Mouse (Mus musculus) urinary bladder, adult 2 months (tissue): Measurements from ENCODE around the gene Gdf1. TPM values are rescaled to one million over a fixed set of nuclear protein-coding genes. Genes with fewer than 3 reads are reported as not detected.

ENCODE experiments used
- DNase-seq: peaks from one replicate; pipeline ENCODE4 v3.0.0; 2022; ENCODE audit warnings: low spot score
- polyA plus RNA-seq: library from polyadenylated mRNA; depleted of rRNA; stranded (reverse); fragments of >200 nt; gene quantifications from 2 replicates; pipeline ENCODE4 v1.2.3, GENCODE M21; 2012; rRNA removed

The Gdf1 gene
- polyA plus RNA-seq, 1 experiment: 0.74 TPM

DNA sequence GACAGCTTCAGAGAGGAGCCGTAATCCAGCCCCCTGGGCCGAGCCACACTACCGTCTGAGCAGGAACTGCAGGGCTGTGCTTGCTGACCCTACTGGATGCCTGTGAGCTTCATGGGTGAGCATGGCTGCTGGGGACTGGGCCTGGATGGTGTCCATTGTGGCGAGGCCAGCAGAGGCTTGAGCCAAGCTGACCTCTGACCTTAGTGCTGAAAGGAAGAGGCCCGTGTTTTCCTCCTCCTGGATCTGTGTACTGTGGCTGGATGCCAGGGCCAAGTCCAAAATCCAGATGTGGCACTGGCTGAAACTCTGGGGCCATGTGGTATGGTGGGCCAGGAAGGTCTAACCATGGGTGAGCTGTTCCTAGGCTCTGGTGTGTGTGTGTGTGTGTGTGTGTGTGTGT lies 34.4 kb downstream of the Gdf1 start:
- DNase-seq: no peak

DNA sequence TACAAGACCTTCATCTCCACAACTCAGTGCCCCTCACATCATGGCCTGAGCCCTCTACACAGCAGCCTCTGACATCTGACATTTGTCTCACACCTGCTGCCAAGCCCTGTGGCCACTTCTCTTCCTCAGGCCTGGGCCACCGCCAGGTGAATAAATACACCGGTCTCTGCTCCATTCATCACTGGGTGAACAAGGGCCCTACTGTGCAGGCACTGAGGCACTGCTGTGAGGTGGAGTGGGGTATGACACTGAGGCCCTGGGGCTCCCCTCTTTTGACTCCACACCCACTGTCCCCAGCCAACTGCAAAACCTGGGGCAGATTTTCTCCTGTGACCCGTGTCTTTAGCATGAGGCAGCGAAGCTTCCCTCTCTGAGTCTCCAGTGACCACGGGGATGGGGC lies 37.0 kb downstream of the Gdf1 start:
- no peak for DNase-seq

DNA sequence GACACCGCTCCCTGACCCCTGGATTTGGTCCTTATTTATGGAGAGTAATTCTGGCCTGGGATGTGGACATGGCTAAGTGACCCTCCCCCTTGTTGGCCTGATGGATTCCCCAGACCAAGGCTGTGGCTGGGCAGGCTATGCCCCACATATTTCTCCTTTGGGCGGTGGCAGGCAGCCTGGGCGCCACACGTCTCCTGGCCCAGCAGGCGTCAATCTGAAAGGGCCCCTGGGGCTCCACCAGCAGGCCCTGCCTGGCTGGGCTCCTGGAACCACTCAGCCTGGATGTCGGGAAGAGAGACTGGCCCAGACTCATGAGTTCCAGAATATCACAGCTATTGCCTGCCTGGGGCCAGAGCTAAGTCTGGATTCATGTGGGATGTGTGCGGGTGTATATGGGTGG lies 40.9 kb downstream of the Gdf1 start:
- no peak for DNase-seq

DNA sequence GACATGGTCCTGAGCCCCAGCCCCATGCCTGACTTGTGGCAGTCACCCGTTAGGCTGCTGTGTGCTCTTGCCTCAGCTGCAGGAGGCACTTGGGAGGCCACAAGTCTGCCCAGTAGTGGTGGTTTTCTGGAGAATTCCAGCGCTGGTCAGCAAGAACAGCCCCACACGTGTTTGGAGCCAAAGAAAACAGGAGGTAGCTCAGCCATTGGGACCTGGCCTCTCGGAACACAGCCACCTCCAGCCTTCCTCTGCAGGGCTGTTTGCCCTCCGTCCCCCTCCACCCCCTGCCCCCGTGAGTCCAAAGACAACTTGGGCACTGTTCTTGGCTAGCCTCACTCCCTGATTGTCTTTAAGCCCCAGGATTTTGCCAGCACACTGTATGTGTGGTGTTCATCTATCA lies 42.3 kb downstream of the Gdf1 start:
- no peak for DNase-seq

DNA sequence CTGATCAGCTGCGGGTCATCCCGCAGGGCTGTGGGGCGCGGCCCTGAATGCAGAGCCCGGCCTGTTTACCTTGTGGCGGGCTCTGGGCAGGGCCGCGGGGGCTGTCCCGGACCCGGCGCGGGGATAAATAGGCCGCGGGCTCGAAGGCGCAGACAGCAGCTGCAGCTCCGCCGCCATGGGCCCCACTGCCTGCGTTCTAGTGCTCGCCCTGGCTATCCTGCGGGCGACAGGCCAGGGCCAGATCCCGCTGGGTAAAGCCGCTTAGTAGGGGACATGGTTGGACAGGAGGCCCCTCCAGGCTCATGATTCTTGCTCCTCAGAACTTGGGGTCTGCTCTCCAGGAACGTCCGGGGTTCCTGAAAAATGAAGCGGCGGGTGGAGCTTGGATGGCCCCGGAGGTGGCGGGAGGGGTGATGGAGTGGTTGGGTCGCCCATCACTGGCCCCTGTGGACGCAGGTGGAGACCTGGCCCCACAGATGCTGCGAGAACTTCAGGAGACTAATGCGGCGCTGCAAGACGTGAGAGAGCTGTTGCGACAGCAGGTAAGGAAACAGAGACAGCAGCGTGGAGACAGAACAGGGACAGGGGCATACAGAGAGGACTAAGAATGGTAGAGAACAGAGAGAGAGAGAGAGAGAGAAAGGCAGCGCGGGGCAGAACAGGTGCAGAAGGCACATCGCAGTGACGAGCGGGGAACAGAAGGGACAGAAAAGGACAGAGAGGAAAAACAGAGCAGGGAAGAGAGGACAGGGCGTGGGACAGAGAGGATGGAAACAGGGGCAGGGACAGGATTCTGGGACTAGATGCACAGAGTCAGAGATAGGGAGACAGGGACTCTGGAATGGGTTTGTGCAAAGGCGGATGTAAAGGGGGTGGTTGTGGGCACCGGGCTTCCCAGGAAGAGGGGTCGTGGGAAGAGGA lies 44.0 kb downstream of the Gdf1 start, which contains the start of gene Comp:
Comp (plus strand) TSS at position 162 of the 921 bp plus-strand sequence.
- no peak for DNase-seq

DNA sequence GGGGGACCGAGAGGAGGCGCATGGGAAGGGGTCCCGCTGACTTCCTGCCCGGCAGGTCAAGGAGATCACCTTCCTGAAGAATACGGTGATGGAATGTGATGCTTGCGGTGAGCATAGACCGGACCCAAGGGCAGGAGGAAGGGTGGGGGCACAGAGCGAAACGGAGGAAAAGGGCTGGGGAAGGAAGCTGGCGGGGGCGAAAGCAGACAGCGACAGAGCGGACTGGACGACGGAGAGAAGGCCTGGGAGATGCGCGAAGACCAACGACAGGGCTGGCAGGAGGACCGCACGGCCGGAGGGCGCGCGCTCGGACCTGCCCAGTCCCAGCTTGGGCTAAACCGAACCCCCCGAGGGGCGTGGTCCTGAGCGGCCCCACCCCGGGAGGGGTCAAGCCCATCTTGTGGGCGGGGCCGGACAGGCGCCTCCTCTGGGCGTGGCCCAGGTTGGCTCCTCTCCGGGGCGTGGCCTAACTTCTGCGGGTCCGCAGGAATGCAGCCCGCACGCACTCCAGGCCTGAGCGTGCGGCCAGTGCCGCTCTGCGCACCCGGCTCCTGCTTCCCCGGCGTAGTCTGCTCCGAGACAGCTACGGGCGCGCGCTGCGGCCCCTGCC lies 44.8 kb downstream of the Gdf1 start:
- peak; percentile 55 for DNase-seq

DNA sequence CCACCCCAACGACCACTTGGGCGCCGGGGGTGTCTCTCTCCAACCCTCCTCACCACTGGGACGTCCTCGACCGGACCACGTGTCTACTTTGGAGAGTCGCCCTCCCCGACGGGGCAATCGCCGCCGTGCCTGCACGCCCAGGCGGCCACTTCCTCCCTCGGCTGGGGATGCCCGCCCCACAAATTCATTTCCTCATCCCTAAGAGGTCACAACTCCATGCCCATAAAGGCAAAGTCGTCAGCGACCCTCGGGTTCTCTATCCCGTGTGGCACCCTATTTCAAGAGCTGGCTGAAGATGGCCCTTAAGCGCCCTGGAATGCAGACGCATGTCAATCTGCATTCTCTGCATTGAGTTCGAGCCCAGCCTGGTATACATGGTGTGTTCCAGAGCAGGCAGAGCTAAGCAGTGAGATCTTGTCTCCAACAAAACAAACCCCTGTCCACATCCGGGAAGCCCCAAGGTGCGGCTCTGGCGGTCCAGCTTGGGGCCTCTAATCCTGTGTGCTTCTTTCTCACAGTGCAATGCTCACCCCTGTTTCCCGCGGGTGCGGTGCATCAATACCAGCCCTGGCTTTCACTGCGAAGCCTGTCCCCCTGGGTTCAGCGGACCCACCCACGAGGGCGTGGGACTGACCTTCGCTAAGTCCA lies 45.7 kb downstream of the Gdf1 start:
- no peak for DNase-seq

DNA sequence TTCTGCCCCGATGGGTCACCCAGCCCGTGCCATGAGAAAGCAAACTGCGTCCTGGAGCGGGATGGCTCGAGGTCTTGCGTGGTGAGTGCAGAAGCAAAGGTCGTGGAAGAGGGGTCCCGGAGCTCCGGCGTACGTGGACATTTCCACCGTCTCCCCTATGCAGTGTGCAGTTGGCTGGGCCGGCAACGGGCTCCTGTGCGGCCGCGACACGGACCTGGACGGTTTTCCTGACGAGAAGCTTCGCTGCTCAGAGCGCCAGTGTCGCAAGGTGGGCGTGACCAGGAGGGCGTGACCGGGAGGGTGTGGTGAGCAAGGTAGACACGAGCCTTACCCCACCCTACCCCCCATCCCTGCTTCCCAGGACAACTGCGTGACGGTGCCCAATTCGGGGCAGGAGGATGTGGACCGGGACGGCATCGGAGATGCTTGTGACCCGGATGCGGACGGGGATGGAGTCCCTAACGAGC lies 46.7 kb downstream of the Gdf1 start:
- DNase-seq: no peak

DNA sequence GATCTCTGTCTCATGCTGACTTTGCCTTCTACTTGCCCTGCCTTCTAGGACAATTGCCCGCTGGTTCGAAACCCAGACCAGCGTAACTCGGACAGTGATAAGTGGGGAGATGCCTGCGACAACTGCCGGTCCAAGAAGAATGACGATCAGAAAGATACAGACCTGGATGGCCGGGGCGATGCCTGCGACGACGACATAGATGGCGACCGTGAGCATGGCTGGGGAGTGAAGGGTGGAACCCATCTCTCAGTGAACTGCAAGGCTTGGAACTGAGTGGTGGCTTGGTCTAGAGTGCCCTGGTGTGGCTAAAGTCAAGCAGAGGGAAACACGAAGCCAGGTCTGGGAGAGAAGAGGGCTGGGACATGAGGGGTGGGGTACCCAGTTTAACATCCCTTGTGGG lies 47.4 kb downstream of the Gdf1 start:
- no peak for DNase-seq

DNA sequence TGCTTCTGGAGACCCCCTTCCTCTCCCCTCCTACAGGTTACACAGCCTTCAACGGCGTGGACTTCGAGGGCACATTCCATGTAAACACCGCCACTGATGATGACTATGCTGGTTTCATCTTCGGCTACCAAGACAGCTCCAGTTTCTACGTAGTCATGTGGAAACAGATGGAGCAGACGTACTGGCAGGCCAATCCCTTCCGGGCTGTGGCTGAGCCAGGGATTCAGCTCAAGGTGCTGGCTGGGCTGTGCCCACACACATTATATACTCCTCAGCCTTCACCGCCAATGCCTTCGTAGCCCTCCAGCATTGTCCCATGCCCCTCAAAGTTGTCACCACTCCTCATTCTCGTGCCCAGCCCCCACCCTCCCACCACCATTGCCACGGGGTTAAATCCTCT lies 50.5 kb downstream of the Gdf1 start:
- no peak for DNase-seq

Other genes starting within 250 kb of the Gdf1 start
- gene Hapln4, start 246.4 kb upstream of the Gdf1 start, polyA plus RNA-seq: 0.21 TPM in 2 replicates
- gene Ncan, start 208.9 kb upstream of the Gdf1 start, polyA plus RNA-seq: 0.12 and 0.18 TPM in 2 replicates
- 18.0 and 25.1 TPM in 2 replicates for gene Nr2c2ap, start 198.5 kb upstream of the Gdf1 start, polyA plus RNA-seq
- 14.8 and 17.3 TPM in 2 replicates for gene Rfxank, start 190.7 kb upstream of the Gdf1 start, polyA plus RNA-seq
- 73.8 and 74.1 TPM in 2 replicates for gene Borcs8, start 190.3 kb upstream of the Gdf1 start, polyA plus RNA-seq
- gene Mef2b, start 190.1 kb upstream of the Gdf1 start, polyA plus RNA-seq: 0.29 and 0.35 TPM in 2 replicates
- 55.4 and 80.0 TPM in 2 replicates for gene Tmem161a, start 157.5 kb upstream of the Gdf1 start, polyA plus RNA-seq
- gene Slc25a42, start 117.5 kb upstream of the Gdf1 start, polyA plus RNA-seq: 15.5 and 17.9 TPM in 2 replicates
- 45.4 and 56.1 TPM in 2 replicates for gene Sugp2, start 95.6 kb upstream of the Gdf1 start, polyA plus RNA-seq
- gene Armc6, start 95.4 kb upstream of the Gdf1 start, polyA plus RNA-seq: 13.9 and 17.4 TPM in 2 replicates
- 34.4 and 37.9 TPM in 2 replicates for gene Homer3, start 47.0 kb upstream of the Gdf1 start, polyA plus RNA-seq
- gene Ddx49, start 27.3 kb upstream of the Gdf1 start, polyA plus RNA-seq: 35.1 and 35.2 TPM in 2 replicates
- 211 and 264 TPM in 2 replicates for gene Cope, start 27.3 kb upstream of the Gdf1 start, polyA plus RNA-seq
- gene Cers1, start 14.0 kb upstream of the Gdf1 start, polyA plus RNA-seq: 1.3 and 2.1 TPM in 2 replicates
- 16.4 and 30.5 TPM in 2 replicates for gene Upf1, start 23.5 kb downstream of the Gdf1 start, polyA plus RNA-seq
- 0.22 and 0.23 TPM in 2 replicates for gene Comp, start 43.7 kb downstream of the Gdf1 start, polyA plus RNA-seq
- 7.9 and 11.7 TPM in 2 replicates for gene Crtc1, start 109.8 kb downstream of the Gdf1 start, polyA plus RNA-seq
- 34.7 and 36.9 TPM in 2 replicates for gene Klhl26, start 147.2 kb downstream of the Gdf1 start, polyA plus RNA-seq
- gene Tmem59l, start 157.5 kb downstream of the Gdf1 start, polyA plus RNA-seq: 0.08 and 0.28 TPM in 2 replicates
- 0.40 and 0.41 TPM in 2 replicates for gene Crlf1, start 163.3 kb downstream of the Gdf1 start, polyA plus RNA-seq
- 119 and 129 TPM in 2 replicates for gene Rex1bd, start 176.9 kb downstream of the Gdf1 start, polyA plus RNA-seq
- 881 and 1,275 TPM in 2 replicates for gene Uba52, start 181.0 kb downstream of the Gdf1 start, polyA plus RNA-seq
- gene Fkbp8, start 197.9 kb downstream of the Gdf1 start, polyA plus RNA-seq: 300 and 366 TPM in 2 replicates
- 73.9 and 74.2 TPM in 2 replicates for gene Kxd1, start 198.1 kb downstream of the Gdf1 start, polyA plus RNA-seq
- gene Ell, start 209.6 kb downstream of the Gdf1 start, polyA plus RNA-seq: 21.3 and 26.9 TPM in 2 replicates